Mouse (Mus musculus) midbrain, embryonic 12.5 days (tissue): ENCODE results near the gene Olfr1293-ps. TPM values are rescaled to one million over a fixed set of nuclear protein-coding genes. Genes with fewer than 3 reads are reported as not detected.

Source experiments
- ATAC-seq: fragments of 200-750 bp; cut with Nextera tagmentation; 2 replicates; pipeline ENCODE4 v1.8.0; 2017; ENCODE audit warnings: low read depth, moderate TSS enrichment, moderate library complexity; ENCODE audit not compliant: low FRiP score
- H3K27ac ChIP-seq: fragments of 300-500 bp; sonication (generic); replicated peaks from 2 replicates; pipeline ENCODE4 v1.5.1; 2016; ENCODE audit warnings: mild to moderate bottlenecking
- H3K27me3 ChIP-seq: fragments of 300-500 bp; sonication (generic); 2 replicates; pipeline ENCODE4 v1.6.1; 2016; ENCODE audit warnings: mild to moderate bottlenecking
- H3K36me3 ChIP-seq: fragments of 300-500 bp; sonication (generic); 2 replicates; pipeline ENCODE4 v1.6.1; 2016
- H3K4me1 ChIP-seq: fragments of 300-500 bp; sonication (generic); 2 replicates; pipeline ENCODE4 v1.6.1; 2016
- H3K4me2 ChIP-seq: fragments of 300-500 bp; sonication (generic); replicated peaks from 2 replicates; pipeline ENCODE4 v1.6.1; 2016; ENCODE audit warnings: mild to moderate bottlenecking, moderate library complexity
- H3K4me3 ChIP-seq: fragments of 300-500 bp; sonication (generic); 2 replicates; pipeline ENCODE4 v1.5.1; 2016; ENCODE audit warnings: mild to moderate bottlenecking
- H3K9ac ChIP-seq: fragments of 300-500 bp; sonication (generic); replicated peaks from 2 replicates; pipeline ENCODE4 v1.6.1; 2016; ENCODE audit warnings: mild to moderate bottlenecking, moderate library complexity
- H3K9me3 ChIP-seq: fragments of 300-500 bp; sonication (generic); 2 replicates; pipeline ENCODE4 v1.6.1; 2016; ENCODE audit warnings: mild to moderate bottlenecking
- WGBS: fragments of 180-500 bp; shearing (Covaris S2); methylation state at CpG from one replicate; pipeline ENCODE4 v1.1.7; 2016; 5-methylcytosine and 5-hydroxymethylcytosine counted together
- polyA plus RNA-seq: library from polyadenylated mRNA; unstranded; fragments of >200 nt; fragmentation: Nextera tagmentation; extraction: Ambion mirVana; gene quantifications from 2 replicates; pipeline ENCODE4 v1.2.1, GENCODE M21; 2016

Gene Olfr1293-ps
- polyA plus RNA-seq: not detected in 2 replicates

DNA sequence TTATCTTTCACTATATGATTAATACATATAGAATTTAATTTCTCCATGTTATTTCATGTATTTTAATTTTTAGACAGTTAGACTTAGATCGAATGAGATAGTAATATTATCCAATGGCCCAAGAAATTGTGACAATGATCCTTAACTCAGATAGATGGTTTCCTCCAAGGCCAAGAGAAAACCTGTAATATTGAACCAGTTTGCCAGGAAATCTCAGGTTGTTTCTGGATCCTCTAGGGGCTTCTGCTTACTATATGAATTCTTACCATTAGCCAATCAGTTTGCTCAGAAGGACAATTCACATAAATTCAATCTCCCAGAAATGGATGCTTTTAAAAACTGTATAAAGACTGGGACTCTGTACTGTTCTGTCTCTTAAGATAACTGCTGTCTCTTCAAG, at the start of gene Olfr1293-ps:
Gene Olfr1293-ps, plus strand, starts transcription at position 301 of the 400 bp plus-strand sequence.
- Histone ChIP-seq H3K4me3 (no peak within 1 kb of the TSS), H3K4me1 (no peaks in the 10 kb centered on the region), H3K36me3 (no peaks in the 10 kb centered on the region), H3K27me3 (no peaks in the 10 kb centered on the region), H3K27ac (no peak within 1 kb of the TSS), H3K9ac (no peak within 1 kb of the TSS), H3K9me3 (0 out of 2 replicates have a peak, but pooled peaks cover 3% of the 10 kb centered on the region), H3K4me2 (no peak within 1 kb of the TSS)
- no peak for ATAC-seq
- WGBS: 98% methylated on average over 1 of the region's 1 CpGs

DNA sequence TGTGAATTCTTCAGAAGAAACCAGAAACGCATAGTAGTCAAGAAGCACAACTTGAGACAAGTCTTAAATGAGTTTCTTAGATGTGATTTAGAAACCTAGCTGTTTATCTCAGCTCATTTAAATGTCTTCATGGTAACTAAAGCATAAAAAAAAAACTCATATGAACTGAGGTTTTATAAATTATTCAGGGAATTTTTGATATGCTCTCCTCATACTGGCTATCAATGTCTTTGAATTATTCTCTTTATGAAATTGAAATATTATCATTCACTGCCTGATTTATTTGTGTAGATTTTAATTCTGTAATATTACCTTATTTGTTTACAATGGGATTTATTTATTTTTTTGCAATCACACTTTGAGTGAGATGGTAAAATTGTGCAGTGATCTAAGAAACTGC, 44.5 kb upstream of the Olfr1293-ps start, which contains the start of gene Olfr1289:
Gene Olfr1289, plus strand, starts transcription at position 301 of the 400 bp plus-strand sequence.
- no peak within 1 kb of the TSS for H3K4me2 ChIP-seq
- no peaks in the 10 kb centered on the region for H3K4me1 ChIP-seq
- no peak within 1 kb of the TSS for H3K4me3 ChIP-seq
- ATAC-seq: no peak
- WGBS: 88% methylated on average over 1 of the region's 1 CpGs
- H3K27ac ChIP-seq: no peak within 1 kb of the TSS
- H3K27me3 ChIP-seq: no peaks in the 10 kb centered on the region
- H3K9ac ChIP-seq: no peak within 1 kb of the TSS
- no peaks in the 10 kb centered on the region for H3K36me3 ChIP-seq
- no peaks in the 10 kb centered on the region for H3K9me3 ChIP-seq

DNA sequence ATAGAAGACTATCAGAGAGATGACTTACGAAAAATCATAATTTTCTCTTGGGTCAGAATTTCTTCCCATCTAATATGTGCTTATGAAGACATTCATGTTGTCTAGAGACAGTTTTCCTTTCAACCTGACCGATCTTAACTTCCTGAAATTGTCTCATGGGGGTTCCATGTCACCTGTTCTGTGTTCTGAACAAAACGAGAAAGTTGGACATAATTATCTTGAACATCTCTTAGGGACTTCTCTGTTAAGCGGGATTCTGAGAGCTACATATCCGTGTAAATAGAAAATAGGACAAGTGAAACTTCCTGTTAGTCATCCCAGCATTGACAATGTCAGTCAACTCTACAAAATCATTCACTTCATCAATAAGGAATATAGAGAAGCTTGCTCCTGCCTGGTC, 31.3 kb upstream of the Olfr1293-ps start, which contains the start of gene Olfr1290:
Gene Olfr1290, minus strand, starts transcription at position 101 of the 400 bp plus-strand sequence.
- Histone ChIP-seq H3K9ac (no peak within 1 kb of the TSS), H3K9me3 (no peaks in the 10 kb centered on the region), H3K36me3 (no peaks in the 10 kb centered on the region), H3K4me2 (no peak within 1 kb of the TSS), H3K27me3 (no peaks in the 10 kb centered on the region), H3K4me3 (no peak within 1 kb of the TSS), H3K4me1 (no peaks in the 10 kb centered on the region), H3K27ac (no peak within 1 kb of the TSS)
- no peak for ATAC-seq
- WGBS: 86% methylated on average over 5 of the region's 5 CpGs

DNA sequence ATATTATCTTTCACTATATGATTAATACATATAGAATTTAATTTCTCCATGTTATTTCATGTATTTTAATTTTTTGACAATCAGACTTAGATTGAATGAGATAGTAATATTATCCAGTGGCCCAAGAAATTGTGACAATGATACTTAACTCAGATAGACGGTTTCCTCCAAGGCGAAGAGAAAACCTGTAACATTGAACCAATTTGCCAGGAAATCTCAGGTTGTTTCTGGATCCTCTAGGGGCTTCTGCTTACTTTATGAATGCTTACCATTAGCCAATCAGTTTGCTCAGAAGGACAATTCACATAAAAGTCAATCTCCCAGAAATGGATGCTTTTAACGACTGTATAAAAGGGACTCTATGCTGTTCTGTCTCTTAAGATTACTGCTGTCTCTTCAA, 28.1 kb upstream of the Olfr1293-ps start, which contains the start of gene Olfr1291-ps1:
Gene Olfr1291-ps1, plus strand, starts transcription at position 301 of the 400 bp plus-strand sequence.
- no peaks in the 10 kb centered on the region for H3K27me3 ChIP-seq
- no peak within 1 kb of the TSS for H3K27ac ChIP-seq
- H3K9ac ChIP-seq: no peak within 1 kb of the TSS
- no peak within 1 kb of the TSS for H3K4me2 ChIP-seq
- no peaks in the 10 kb centered on the region for H3K9me3 ChIP-seq
- no peaks in the 10 kb centered on the region for H3K36me3 ChIP-seq
- H3K4me1 ChIP-seq: no peaks in the 10 kb centered on the region
- 90% methylated on average over 3 of the region's 3 CpGs for WGBS
- no peak within 1 kb of the TSS for H3K4me3 ChIP-seq
- no peak for ATAC-seq

DNA sequence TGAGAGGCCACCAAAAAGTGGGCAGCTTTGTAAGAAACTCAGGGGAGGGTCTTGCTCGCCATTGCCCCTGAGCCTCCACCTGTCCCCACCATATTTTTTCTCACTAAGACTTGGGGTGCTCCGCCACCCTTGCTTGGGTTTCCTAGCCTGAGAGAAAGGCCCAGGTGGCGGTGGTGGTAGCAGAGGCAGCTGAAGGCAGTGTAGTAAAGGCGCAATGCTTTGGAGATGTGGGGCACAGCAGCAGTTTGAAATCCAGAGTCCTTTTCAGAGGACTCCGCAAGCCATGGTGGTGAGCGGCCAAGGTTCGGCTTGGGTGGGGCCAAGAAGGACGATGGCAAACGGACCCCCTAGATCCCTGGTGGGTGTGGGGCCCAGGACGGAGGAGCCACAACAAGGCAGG, 7.6 kb upstream of the Olfr1293-ps start:
- Histone ChIP-seq H3K27ac (no peak overlapping the region), H3K4me2 (no peak overlapping the region), H3K27me3 (no peaks in the 10 kb centered on the region), H3K4me3 (no peak overlapping the region), H3K4me1 (no peaks in the 10 kb centered on the region), H3K36me3 (no peaks in the 10 kb centered on the region), H3K9me3 (0 out of 2 replicates have a peak, but pooled peaks cover 8% of the 10 kb centered on the region), H3K9ac (no peak overlapping the region)
- WGBS: 88% methylated on average over 10 of the region's 10 CpGs
- no peak for ATAC-seq

DNA sequence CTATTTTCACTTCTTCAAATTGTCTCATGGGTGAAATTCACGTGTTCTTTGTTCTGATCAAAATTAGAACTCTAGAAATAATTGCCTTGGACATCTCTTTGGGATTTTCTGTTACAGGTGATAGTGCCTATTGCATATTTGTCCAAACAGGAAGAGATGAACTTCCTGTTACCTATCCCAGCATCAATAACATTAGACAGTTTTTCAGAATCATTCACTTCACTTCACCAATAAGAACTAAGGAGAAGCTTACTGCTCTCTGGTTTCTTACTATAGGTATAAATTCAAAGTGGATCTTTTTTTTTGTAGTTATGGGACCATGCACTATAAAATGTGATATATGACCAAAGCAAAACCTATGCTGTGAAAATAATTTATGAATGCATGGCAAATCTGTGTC, 15.2 kb downstream of the Olfr1293-ps start, which contains the start of gene Olfr1294:
Gene Olfr1294, minus strand, starts transcription at position 101 of the 400 bp plus-strand sequence.
- no peaks in the 10 kb centered on the region for H3K9me3 ChIP-seq
- WGBS: 57% methylated on average over 1 of the region's 1 CpGs
- H3K4me1 ChIP-seq: no peaks in the 10 kb centered on the region
- ATAC-seq: no peak
- no peaks in the 10 kb centered on the region for H3K27me3 ChIP-seq
- no peak within 1 kb of the TSS for H3K9ac ChIP-seq
- H3K4me2 ChIP-seq: no peak within 1 kb of the TSS
- H3K36me3 ChIP-seq: no peaks in the 10 kb centered on the region
- H3K4me3 ChIP-seq: no peak within 1 kb of the TSS
- no peak within 1 kb of the TSS for H3K27ac ChIP-seq

DNA sequence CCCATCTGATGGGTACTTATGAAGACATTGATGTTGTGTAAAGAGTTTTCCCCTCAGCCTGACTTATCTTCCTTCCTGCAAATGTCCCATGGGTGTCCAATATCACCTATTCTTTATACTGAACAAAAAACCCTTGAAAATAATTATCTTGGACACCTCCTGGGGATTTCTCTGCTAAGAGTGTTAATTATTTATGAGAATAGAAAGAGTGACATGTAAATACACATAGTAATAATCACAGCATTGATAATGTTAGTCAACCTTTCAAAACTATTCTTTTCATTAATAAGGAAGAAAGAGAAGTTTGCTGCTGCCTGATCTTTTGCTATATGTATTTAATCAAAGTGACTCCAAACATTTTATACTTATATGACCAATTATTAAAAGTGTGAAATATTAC, 44.6 kb downstream of the Olfr1293-ps start, which contains the start of gene Olfr1295:
Gene Olfr1295, minus strand, starts transcription at position 101 of the 400 bp plus-strand sequence.
- Histone ChIP-seq H3K27me3 (no peaks in the 10 kb centered on the region), H3K4me1 (no peaks in the 10 kb centered on the region), H3K36me3 (no peaks in the 10 kb centered on the region), H3K4me2 (no peak within 1 kb of the TSS), H3K9me3 (no peaks in the 10 kb centered on the region), H3K9ac (no peak within 1 kb of the TSS), H3K27ac (no peak within 1 kb of the TSS), H3K4me3 (no peak within 1 kb of the TSS)
- no peak for ATAC-seq

Other genes with a start within 250 kb of the Olfr1293-ps start
- gene Olfr1278, start 235.1 kb upstream of the Olfr1293-ps start, polyA plus RNA-seq: not detected in 2 replicates
- not detected in 2 replicates for gene Olfr1279, start 224.6 kb upstream of the Olfr1293-ps start, polyA plus RNA-seq
- gene Olfr1280, start 211.2 kb upstream of the Olfr1293-ps start, polyA plus RNA-seq: not detected in 2 replicates
- gene Olfr1281, start 198.7 kb upstream of the Olfr1293-ps start, polyA plus RNA-seq: not detected in 2 replicates
- not detected in 2 replicates for gene Olfr1282, start 189.1 kb upstream of the Olfr1293-ps start, polyA plus RNA-seq
- not detected in 2 replicates for gene Olfr1283, start 158.4 kb upstream of the Olfr1293-ps start, polyA plus RNA-seq
- not detected in 2 replicates for gene Olfr1284, start 149.7 kb upstream of the Olfr1293-ps start, polyA plus RNA-seq
- gene Olfr1286, start 102.1 kb upstream of the Olfr1293-ps start, polyA plus RNA-seq: not detected in 2 replicates
- gene Olfr1287, start 76.1 kb upstream of the Olfr1293-ps start, polyA plus RNA-seq: not detected in 2 replicates
- not detected in 2 replicates for gene Olfr1288, start 51.1 kb upstream of the Olfr1293-ps start, polyA plus RNA-seq
- not detected in 2 replicates for gene Olfr1289, start 44.4 kb upstream of the Olfr1293-ps start, polyA plus RNA-seq
- gene Olfr1290, start 31.4 kb upstream of the Olfr1293-ps start, polyA plus RNA-seq: not detected in 2 replicates
- gene Olfr1291-ps1, start 28.0 kb upstream of the Olfr1293-ps start, polyA plus RNA-seq: not detected in 2 replicates
- gene Olfr1294, start 15.1 kb downstream of the Olfr1293-ps start, polyA plus RNA-seq: not detected in 2 replicates
- not detected in 2 replicates for gene Olfr1295, start 44.5 kb downstream of the Olfr1293-ps start, polyA plus RNA-seq
- gene Olfr1297, start 101.3 kb downstream of the Olfr1293-ps start, polyA plus RNA-seq: not detected in 2 replicates
- not detected in 2 replicates for gene Olfr1298, start 124.0 kb downstream of the Olfr1293-ps start, polyA plus RNA-seq
- not detected in 2 replicates for gene Olfr1299, start 136.2 kb downstream of the Olfr1293-ps start, polyA plus RNA-seq
- gene Olfr1301, start 225.8 kb downstream of the Olfr1293-ps start, polyA plus RNA-seq: not detected in 2 replicates